Mouse (Mus musculus) T-helper 2 cell (primary cell): Measurements from ENCODE around the gene Hdhd5.

Experiments used
- in situ Hi-C: fragments of 300-600 bp; cut with MboI, MseI; formaldehyde crosslinking; loops from one replicate; pipeline ENCODE4 v1.15.1; 2025; ENCODE audit warnings: high pct_unique_total_duplicates

The Hdhd5 gene

DNA sequence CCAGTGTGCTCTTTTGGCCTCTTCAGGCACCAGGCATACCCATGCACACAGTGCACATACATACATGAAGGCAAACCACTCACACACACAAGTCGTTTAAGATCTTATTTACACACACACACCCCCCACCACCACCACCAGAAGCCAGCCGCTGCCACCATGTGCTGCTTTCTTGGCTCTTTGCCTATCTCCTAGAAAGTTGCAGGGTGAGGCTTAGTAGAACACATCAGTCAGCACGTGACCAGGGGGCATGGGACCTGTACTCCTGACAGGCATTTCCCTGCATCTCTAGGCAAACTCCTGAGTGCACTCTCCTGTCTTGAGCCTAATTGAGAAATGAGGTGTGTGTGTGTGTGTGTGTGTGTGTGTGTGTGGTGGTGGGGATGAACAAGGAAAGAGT lies 46.1 kb downstream of the Hdhd5 start:
- in situ Hi-C loops: no loop called here

DNA sequence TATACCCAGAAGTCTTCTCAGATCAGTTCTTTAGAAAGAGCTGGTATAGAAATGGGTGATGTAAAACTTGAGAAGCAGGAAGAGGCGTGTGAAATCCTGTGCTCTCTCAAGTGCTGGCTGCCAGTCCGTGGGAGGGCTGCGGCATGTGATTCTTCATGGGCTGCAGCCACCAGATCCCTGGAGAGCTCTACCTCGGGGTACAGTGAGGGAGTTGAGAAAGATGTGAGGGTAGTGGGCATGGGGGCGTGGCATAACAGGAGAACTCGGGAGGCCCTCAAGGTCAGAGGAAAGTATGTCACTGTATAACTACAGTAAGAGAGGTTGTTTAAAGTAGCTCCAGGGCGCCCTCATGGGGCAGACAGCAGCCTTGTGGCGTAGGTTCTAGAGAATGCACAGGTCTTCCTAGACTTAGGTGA lies 47.9 kb downstream of the Hdhd5 start:
- in situ Hi-C loops: no loop called here

DNA sequence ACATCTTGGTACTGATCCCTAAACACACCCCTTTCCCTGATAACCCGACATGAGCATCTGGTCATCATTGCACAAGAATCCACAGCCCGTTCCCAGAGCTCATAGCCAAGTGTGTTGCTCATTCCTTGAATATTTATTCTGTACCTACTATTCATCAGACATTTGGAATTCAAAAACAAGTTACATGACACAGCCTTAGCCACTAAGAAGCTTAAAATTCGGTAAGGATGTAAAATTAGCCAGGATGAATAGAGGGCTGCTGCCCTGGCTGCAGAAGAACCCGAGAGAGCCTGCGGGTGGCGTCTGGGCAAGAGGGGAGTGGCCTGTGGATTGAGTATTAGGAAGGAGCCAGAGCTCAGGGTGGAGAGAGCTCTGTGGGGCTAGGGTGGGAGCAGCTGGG lies 48.4 kb downstream of the Hdhd5 start:
- in situ Hi-C loops: no loop called here

DNA sequence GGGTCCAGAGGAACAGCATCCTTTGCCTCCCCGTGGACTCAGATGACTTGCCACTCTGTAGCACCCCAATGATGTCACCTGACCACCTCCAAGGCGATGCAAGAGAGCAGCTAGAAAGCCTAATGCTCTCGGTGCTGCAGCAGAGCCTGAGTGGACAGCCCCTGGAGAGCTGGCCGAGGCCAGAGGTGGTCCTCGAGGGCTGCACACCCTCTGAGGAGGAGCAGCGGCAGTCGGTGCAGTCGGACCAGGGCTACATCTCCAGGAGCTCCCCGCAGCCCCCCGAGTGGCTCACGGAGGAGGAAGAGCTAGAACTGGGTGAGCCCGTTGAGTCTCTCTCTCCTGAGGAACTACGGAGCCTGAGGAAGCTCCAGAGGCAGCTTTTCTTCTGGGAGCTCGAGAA lies 49.1 kb downstream of the Hdhd5 start:
- in situ Hi-C loops: no loop called here

DNA sequence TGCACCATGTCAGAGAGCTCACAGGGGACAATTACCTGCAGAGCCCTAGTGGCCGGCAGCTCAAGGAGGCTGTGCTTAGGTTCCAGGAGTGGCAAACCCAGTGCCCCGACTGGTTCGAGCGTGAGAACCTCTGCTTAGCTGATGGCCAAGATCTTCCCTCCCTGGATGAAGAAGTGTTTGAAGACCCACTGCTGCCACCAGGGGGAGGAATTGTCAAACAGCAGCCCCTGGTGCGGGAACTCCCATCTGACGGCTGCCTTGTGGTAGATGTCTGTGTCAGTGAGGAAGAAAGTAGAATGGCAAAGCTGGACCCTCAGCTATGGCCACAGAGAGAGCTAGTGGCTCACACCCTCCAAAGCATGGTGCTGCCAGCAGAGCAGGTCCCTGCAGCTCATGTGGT lies 49.6 kb downstream of the Hdhd5 start:
- in situ Hi-C loops: no loop called here

DNA sequence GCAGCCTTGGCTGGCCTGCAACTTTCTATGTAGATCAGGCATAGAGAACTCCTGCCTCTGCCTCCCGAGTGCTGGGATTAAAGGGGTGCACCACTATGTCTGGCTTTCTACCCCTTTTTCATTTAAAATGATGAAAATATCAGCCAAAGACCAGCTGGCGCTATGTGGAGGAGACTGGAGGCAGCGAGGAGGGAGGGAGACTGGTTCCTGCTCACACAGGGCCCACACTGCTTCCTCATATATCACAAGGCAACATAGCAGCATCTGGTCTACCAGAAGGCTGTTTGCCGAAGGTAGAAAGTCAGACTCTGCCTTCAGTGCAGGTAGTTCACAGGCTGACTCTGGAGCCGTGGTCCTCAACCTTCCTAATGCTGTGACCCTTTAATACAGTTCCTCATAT lies 50.8 kb downstream of the Hdhd5 start:
- in situ Hi-C loops: no loop called here

DNA sequence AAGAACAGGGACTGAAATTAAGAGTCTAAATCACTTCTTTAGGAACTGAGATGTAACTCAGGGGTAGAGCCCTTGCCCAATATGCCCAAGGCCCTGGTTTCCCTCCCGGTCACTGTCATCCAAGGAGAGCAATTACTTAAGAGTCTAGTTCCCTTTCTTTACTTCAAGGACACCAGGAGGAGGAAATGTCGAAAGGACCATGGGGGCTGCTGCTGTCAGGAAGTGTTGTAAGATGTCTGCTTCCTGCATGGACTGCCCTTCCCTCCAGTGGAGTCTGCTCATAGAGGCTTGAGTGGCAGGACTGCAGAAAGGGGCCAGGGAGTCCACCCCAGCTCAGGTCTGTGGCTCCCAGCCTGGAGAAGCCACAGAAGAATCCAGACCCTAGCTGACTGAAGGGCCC lies 51.8 kb downstream of the Hdhd5 start:
- in situ Hi-C loops: no loop called here

DNA sequence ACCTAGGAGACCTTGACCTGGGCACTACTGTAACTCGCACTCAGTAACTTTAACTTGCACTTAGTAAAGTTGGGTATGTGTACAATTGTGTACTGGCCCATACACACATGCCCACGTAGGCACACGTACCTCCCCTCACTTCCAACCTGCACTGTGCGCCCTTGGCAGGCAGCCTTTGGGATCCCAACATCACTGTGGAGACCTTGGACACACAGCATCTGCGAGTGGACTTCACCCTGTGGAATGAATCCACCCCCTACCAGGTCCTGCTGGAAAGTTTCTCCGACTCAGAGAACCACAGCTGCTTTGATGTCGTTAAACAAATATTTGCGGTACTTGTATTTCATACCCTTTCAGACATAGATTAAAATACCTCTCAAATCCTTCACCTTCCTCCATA lies 55.8 kb downstream of the Hdhd5 start:
- in situ Hi-C loops: no loop called here

DNA sequence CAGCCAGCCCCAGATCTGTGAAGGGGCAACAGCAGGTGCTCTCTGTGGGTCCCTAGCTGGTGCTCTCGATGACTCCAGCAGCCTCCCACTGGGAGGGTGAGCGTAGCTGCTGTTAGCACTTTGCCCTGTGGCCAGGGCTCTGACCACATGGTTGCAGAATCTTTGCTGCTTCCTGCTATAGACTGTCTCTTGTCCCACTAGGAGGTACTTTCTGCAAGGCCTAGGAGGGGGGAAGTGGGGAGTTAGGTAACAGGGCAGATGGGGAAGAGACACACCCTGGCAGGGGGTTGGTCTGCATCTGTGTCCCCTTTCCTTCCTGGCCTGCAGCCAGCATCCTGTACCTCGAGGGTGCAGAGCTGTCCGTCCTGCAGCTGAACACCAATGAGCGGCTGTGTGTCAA lies 57.7 kb downstream of the Hdhd5 start:
- in situ Hi-C loops: no loop called here

DNA sequence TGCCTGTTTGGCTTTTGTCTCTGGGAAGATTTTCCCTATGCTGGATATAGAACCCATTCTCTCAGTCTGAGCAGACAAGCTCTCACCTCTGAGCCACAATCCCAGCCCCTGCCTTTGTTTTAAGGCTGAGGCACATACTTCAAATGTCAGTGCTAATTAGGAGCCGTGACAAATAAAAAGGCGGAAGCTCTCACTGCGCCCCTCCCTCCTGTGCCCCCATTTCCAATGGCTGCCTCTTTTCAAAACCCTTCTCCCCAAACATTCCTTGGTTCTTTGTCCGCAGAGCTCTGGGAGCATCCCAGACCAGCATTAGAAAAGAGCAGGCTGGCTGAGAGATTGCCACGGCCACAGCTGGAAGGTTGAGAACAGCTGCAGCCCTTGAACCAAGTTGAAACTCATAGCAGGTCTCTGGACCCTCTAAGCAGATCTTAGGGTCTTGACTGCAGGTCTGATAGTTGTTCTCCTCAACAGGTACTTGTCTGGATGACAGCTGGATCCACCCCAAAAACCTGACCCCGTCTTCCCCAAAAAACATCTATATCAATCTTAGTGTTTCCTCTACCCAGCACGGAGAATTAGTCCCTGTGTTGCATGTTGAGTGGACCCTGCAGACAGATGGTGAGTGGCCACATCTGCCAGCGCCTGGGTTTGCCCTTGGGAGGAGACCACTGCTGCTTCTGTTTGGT lies 58.5 kb downstream of the Hdhd5 start:
- in situ Hi-C loops: no loop called here

DNA sequence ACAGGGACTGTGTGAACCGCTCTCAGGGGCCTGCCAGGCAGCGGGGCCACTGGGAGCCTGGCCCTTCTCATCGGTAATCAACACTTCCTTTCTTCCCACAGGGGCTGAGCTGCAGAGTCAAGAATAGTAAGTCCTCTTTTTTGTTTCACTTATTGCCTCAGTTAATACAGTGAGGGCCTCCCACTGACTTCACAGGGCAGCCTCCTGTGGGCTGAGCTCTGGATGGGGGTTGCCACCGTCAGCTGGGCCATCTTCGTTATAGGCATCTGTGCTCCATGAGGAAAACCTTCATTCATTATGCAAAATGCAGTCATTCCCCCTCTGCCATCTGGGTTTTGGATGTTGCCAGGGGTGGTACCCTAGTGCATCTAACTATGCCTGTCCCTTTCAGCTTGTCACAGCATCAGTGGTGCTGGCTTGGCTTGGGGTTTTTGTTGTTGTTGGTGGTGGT lies 59.1 kb downstream of the Hdhd5 start:
- in situ Hi-C loops: no loop called here

DNA sequence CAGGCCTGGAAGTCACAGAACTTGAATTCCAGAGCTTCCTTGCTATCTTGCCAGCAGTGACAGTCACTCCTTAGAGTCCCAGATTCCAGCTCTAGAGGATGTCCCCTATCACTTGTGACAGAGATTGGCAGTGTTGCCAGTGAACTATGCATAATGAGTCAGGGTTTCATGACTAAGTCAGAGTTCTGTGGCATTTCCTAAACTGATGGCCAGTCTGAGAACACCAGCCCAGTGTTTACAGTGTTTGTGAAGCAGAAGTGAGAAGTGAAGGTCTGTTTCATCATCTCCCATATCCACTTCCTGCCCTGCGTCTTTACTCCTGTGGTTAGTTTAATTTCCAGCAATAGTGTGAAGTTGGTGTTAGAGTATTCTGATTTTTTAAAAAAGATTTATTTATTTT lies 60.5 kb downstream of the Hdhd5 start:
- in situ Hi-C loops: no loop called here

DNA sequence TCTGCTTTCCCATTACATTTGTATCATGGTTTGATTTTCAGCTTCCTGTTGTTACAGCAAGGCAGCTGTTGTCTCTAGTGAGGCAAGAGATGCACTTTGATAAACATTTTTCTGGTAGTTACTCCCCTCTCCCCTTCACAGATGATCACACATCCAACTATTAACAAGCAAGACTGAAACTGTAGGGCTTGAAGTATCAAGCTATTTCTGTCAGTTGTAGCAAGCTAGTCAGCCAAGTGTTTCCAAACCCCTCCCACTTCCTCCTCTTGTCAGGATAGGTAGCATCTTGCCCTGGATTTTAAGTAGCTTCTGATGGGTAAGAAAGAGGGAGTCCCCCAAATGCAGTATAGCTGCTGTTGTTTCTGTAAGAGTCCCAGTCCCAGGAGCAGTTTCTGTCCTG lies 61.3 kb downstream of the Hdhd5 start:
- in situ Hi-C loops: no loop called here

DNA sequence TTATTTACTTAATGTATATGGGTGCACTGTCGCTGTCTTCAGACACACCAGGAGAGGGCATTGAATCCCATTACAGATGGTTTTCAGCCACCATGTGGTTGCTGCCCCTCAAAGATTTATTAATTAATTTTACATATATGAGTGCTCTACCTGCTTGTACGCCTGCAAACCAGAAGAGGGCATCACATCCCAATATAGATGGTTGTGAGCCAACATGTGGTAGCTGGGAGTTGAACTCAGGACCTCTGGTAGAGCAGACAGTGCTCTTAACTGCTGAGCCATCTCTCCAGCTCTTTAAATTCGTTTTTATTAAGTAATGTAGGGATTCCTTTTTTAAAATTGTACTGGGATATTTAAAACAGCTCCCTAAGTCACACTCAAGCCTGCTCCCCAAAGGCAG lies 61.9 kb downstream of the Hdhd5 start:
- in situ Hi-C loops: no loop called here

DNA sequence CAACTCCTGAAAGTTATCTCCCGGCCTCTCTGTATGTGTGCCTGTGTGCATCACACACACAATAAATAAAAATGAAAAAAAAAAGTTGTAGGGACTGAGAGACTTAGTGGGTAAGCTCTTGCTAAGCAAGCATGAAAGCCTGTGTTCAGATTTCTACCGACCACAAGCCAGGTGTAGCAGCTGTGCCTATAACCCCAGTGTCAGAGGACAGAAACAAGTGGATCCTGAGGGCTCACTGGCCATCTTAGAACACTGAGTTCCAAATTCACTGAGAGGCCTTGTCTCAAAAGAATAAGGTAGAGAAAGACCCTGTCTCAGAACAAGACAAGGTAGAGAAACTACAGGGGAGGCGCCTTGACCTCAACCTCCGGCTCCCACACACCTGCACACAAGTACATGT lies 62.9 kb downstream of the Hdhd5 start:
- in situ Hi-C loops: no loop called here

DNA sequence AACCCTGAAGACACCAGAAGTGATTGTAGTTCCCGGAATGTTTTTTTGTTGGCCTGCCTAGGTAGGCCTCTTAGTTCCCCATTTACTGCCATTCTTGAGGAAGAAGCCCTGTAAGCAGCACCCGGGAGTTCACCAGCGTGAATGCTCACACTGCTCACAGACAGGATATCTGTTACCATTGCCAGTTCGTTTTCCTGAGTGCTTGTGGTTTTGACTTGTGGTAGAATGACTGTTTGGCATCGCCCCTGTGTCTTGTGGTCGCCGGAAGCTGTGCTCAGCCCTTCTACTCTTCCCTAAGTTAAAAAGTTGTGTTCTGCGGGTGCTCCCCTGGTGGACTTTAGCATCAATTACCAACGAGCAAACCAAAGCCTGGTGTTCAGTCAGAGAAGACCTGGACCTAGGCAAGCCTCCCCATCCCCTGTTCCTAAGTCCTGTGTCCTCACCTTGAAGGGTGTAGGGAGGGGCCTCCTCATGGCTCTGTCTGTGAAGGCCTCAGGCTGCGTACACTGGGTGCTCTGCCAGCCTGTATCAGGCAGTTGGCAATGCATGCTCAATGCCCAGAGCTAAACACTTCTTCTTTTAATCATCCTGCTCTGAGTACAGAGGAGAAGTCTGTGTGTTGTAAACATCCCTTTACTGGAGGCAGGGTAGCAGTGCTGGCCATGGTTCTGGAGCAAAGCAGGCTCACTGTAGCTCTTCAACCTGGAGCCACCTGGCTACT lies 64.3 kb downstream of the Hdhd5 start:
- in situ Hi-C loops: no loop called here

DNA sequence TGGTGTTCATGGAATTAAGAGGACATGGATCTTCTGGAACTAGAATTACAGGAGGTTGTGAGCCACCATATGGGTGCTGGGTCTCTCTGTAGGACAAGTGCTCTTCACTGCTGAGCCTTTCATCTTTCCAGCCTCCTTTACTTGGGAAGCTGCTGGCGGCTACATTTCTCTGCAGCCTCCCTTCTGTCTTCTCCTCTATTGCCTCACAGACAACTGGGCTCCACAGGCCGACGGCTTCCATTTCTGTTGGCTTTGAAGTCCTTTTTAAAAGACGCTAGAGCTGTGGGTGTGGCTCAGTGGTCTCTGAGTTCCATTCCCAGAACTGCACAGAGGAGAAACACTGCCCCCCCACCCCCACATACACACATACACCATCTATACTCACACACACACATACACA lies 65.7 kb downstream of the Hdhd5 start:
- in situ Hi-C loops: no loop called here

DNA sequence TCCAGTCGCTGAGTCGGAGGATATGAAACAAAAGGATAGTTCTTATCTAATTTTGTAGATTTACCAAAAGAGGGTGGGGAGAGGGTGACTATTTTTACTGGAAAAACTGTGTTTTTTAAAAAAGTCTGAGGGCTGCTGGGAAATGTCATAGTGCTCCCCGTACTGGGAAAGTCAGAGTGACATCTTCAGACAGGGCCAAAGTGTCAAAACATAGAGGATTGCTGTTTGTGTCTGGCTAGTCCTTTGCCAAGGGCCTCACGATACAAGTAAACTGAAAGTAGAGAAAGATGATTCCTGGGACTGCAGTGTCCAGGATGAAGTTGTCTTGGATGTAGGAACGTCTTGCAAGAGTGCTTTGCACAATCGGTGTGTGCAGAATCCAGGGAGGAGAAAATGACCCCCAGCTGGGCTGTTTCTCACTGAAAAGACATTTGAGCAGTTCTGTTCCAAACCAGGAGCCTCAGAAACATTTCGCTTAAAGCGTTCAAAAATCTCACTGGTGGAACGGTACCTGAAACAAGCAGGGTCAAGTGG lies 66.6 kb downstream of the Hdhd5 start:
- in situ Hi-C loops: no loop called here

DNA sequence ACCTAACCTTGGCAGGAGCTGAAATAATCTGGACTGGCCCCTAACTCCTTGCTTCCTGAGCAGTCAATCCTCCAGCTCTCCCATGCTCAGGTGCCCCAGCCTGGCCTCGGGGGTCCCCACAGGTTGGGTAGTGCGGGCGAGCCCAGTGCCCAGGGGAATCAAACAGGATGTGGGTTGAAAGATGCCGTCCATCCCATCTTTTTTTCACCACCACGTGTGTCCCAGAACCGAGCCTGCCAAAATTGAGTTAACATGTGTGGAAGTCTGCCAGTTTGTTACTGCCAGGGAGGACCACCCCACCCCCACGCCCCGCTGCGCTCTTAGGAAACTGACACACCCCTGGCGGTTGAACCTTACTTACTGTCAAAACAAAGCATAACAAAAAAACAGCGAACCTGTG lies 67.2 kb downstream of the Hdhd5 start:
- in situ Hi-C loops: no loop called here

DNA sequence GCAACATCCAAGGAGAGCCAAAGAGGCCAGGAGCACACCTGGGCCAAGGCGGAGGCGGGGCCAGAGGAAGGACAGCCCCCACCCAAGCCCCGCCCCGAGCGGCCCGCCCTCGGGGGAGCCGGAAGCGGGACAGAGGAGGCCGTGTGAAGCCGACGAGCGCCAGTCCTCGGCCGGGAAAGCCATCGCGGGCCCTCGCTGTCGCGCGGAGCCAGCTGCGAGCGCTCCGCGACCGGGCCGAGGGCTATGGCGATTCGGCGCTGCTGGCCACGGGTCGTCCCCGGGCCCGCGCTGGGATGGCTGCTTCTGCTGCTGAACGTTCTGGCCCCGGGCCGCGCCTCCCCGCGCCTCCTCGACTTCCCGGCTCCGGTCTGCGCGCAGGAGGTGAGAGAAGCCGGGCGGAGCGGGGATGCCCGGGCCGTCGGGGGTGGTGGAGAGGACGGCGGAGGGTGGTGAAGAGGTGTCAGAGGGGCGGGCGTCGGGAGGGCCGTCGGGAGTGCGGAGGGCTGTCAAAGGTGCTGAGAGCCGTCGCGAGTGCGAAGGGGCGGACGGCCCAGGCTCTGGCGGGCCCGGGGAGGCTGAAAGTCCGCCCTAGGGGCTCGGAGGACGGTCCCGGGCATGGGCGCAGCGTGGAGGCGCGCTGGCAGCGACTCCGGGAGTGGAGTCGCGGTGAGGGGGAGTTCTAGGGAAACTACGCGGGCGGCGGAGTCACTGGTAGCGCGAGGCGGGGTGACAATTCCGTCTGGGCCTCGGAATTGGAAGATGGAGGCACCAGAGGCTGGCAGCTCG lies 67.8 kb downstream of the Hdhd5 start, which contains the start of gene Il17ra:
Il17ra (plus strand) TSS at position 162 of the 786 bp plus-strand sequence.
- in situ Hi-C loops: no loop called here

DNA sequence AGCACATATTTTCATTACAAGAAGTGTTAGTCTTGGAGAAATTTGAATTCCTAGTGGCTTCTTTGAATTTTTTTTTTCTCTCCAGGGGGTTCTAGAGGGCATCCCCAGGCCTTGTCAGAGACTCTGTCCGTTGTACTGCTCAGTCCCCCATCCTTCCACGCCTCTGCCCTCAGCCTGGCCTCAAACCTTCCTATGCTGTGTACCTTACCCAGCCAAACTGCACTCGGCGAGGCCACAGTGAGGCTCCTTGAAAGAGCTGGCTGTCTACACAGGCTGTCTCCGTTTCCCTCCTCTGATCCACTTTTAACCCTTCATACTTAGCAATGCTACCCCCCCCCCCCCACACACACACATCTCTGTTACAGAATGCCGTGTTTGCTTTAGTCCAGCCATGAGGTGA lies 68.9 kb downstream of the Hdhd5 start:
- in situ Hi-C loops: no loop called here

DNA sequence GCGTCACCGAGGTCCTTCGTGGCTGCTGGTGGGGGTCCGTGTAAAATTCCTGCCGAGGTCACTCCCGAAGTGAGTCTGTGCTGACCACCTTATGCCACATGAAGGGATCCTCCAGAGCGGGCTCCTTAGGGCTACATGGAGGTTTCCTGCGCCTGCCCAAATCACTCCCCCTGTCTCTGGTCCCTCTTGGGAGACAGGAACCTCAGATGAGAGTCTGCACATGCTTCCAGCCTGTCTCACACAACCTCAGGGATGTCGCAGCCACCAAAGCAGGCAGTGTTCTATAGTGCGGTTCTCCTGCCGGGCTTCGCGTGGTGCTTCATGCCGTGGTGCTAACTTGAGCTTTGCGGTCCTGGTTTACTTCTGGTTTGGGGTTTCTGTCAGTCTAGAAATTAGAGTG lies 69.9 kb downstream of the Hdhd5 start:
- in situ Hi-C loops: no loop called here
